Mouse (Mus musculus) midbrain, embryonic 11.5 days (tissue): Measurements from ENCODE around the gene Olfr824. TPM values are rescaled to one million over a fixed set of nuclear protein-coding genes. Genes with fewer than 3 reads are reported as not detected.
"Not testable (repeated sequence)": the region's sequence is repeated elsewhere in the genome, so short reads cannot be mapped to it uniquely, and the experiment has no call there.

ENCODE experiments used
- ATAC-seq: fragments of 200-750 bp; cut with Nextera tagmentation; 2 replicates; pipeline ENCODE4 v1.8.0; 2017; ENCODE audit warnings: moderate TSS enrichment, moderate library complexity; ENCODE audit not compliant: low FRiP score
- DNase-seq: peaks from one replicate; pipeline ENCODE4 v3.0.0; 2015; ENCODE audit warnings: low spot score; ENCODE audit errors: missing footprints
- H3K27ac ChIP-seq: fragments of 300-500 bp; sonication (generic); 2 replicates; pipeline ENCODE4 v1.5.1; 2014; ENCODE audit warnings: low read depth, low read length
- H3K27me3 ChIP-seq: fragments of 300-500 bp; sonication (generic); 2 replicates; pipeline ENCODE4 v1.6.1; 2014; ENCODE audit warnings: mild to moderate bottlenecking, low read length, moderate library complexity, mixed read lengths; ENCODE audit not compliant: control insufficient read depth, insufficient read depth
- H3K36me3 ChIP-seq: fragments of 300-500 bp; sonication (generic); 2 replicates; pipeline ENCODE4 v1.6.1; 2014; ENCODE audit warnings: mild to moderate bottlenecking, low read length, moderate library complexity, mixed read lengths; ENCODE audit not compliant: control insufficient read depth, insufficient read depth
- H3K4me1 ChIP-seq: fragments of 300-500 bp; sonication (generic); 2 replicates; pipeline ENCODE4 v1.6.1; 2014; ENCODE audit warnings: low read length; ENCODE audit not compliant: control insufficient read depth, insufficient read depth
- H3K4me2 ChIP-seq: fragments of 300-500 bp; sonication (generic); 2 replicates; pipeline ENCODE4 v1.6.1; 2014; ENCODE audit warnings: mild to moderate bottlenecking, moderate library complexity
- H3K4me3 ChIP-seq: fragments of 300-500 bp; sonication (generic); 2 replicates; pipeline ENCODE4 v1.5.1; 2014; ENCODE audit warnings: low read depth, low read length
- H3K9ac ChIP-seq: fragments of 300-500 bp; sonication (generic); 2 replicates; pipeline ENCODE4 v1.6.1; 2014; ENCODE audit warnings: low read length
- H3K9me3 ChIP-seq: fragments of 300-500 bp; sonication (generic); 2 replicates; pipeline ENCODE4 v1.6.1; 2016; ENCODE audit warnings: low read length; ENCODE audit not compliant: control insufficient read depth
- WGBS: fragments of 180-500 bp; shearing (Covaris S2); extraction: QIAGEN DNeasy Blood & Tissue Kit; methylation state at CpG from one replicate; pipeline ENCODE4 v1.1.7; 2014; 5-methylcytosine and 5-hydroxymethylcytosine counted together
- polyA plus RNA-seq: library from polyadenylated mRNA; unstranded; fragments of >200 nt; fragmentation: Nextera tagmentation; extraction: Ambion mirVana; gene quantifications from 2 replicates; pipeline ENCODE4 v1.2.1, GENCODE M21; 2014

The Olfr824 gene
- not detected in 2 replicates for polyA plus RNA-seq

DNA sequence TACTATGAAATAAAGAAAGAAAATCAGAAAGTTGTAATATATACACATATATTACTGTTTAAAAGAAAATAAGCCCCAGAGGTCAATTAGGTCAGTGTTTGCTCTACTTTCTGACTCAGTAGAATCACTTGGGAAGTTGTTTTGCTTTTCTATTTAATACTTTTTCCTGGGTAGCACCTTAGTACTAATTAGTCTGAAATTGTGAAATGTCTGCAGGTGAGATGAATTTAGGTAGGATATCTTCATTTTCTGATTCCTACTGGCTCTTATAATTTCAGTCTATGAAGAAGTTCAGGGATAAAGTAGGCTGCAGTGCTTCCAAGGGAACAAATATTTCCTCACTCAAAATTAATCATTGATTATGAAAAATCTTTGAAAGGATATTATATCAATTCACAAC lies at the start of gene Olfr824:
Olfr824 (minus strand) TSS at position 101 of the 400 bp plus-strand sequence.
- DNase-seq, H3K27ac ChIP-seq, H3K4me3 ChIP-seq, H3K4me1 ChIP-seq, H3K4me2 ChIP-seq, H3K36me3 ChIP-seq, ATAC-seq, H3K27me3 ChIP-seq, H3K9me3 ChIP-seq, H3K9ac ChIP-seq: not testable (repeated sequence)

DNA sequence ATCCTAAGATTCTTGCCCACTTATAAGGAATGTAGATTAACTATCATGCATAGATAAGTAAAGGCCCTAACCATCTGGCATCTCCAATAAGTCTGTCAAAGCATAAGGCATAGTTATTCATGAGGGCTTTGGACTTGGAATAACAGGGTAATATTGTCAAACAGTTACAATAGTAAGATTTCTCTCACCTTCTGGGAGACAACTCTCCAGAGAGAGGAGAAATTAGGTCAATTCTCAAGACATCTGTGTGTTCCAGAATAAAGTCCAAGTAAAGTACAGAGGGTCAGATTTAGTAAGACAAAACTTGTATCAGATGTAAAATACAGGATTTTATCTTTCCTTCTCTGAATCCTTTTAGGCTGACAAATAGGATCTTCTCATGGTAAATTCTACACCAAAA lies 36.9 kb upstream of the Olfr824 start, which contains the start of gene Olfr825:
Olfr825 (minus strand) TSS at position 101 of the 400 bp plus-strand sequence.
- no peak within 1 kb of the TSS for H3K27ac ChIP-seq
- ATAC-seq, result no peak
- H3K9ac ChIP-seq, result no peak within 1 kb of the TSS
- H3K4me1 ChIP-seq, result no peaks in the 10 kb centered on the region
- H3K4me3 ChIP-seq, result no peak within 1 kb of the TSS
- no peak within 1 kb of the TSS for H3K4me2 ChIP-seq
- no peaks in the 10 kb centered on the region for H3K36me3 ChIP-seq
- H3K27me3 ChIP-seq, result no peaks in the 10 kb centered on the region
- no peak for DNase-seq
- H3K9me3 ChIP-seq, result no peaks in the 10 kb centered on the region

DNA sequence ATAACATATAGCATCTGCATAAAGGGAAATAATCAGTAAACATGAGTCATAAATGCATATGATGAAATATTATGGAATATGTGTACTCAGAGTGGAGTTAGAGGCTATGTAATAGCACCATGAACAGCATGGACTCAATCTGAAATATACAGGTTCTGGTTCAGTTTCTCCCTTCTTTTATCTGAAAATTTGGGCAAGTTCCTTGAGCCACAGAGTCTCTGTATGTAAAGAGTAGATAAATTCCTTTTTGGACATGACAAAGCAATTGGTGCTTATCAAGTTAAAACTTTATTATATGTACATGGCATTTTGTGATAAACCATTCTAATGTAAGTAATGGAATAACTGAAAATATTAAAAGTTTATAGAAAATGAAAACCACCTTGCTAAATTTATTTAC lies 35.4 kb upstream of the Olfr824 start:
- Histone ChIP-seq H3K4me1 (no peaks in the 10 kb centered on the region), H3K9me3 (no peaks in the 10 kb centered on the region), H3K4me2 (no peak overlapping the region), H3K27me3 (no peaks in the 10 kb centered on the region), H3K36me3 (no peaks in the 10 kb centered on the region), H3K9ac (no peak overlapping the region), H3K27ac (no peak overlapping the region), H3K4me3 (no peak overlapping the region)
- no peak for ATAC-seq
- DNase-seq, result no peak

DNA sequence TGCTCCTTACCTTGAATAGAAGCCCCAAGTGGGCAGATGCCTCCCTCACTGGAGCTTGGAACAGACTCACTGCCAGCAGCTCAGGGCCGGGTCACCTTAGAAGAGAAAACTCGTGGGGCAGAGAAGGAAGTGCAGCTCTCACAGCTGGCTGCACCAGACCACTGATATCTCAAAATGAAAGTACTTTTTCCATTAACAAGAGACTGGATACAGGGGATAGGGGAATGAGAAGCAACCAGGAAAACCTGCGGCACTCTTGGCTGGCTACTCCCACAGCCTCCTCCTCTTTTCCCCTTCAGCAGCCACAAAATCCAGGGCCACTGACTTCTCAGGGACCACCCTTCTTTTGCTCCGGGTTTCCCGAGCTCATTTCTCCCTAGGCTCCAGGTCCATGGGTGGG lies 14.3 kb upstream of the Olfr824 start:
- no peak for DNase-seq
- Histone ChIP-seq H3K27me3 (no peaks in the 10 kb centered on the region), H3K27ac (no peak overlapping the region), H3K9me3 (no peaks in the 10 kb centered on the region), H3K4me2 (no peak overlapping the region), H3K36me3 (no peaks in the 10 kb centered on the region), H3K4me1 (no peaks in the 10 kb centered on the region), H3K4me3 (no peak overlapping the region), H3K9ac (no peak overlapping the region)
- 89% methylated on average over 5 of the region's 5 CpGs for WGBS
- no peak for ATAC-seq

DNA sequence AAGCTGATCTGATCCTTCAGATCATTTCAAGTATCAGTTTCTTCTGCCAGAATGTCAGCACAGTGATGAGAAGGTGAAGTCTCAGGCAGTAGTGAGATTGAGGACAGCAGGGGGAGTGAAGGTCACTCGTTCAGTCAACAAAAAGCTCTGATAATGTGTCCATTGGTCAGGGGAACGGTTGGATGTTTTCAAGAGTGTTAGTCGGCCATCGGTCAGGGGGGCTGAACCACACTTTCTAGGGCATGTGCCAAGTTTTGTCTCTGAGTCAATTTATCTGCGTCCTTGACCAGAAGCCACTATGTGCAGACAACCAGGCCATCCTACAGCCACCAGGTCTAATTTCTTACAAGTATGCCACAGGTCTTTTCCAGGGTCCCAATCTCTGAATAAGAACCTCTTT lies 12.7 kb upstream of the Olfr824 start:
- not testable (repeated sequence) for H3K9ac ChIP-seq
- 90% methylated on average over 5 of the region's 5 CpGs for WGBS

DNA sequence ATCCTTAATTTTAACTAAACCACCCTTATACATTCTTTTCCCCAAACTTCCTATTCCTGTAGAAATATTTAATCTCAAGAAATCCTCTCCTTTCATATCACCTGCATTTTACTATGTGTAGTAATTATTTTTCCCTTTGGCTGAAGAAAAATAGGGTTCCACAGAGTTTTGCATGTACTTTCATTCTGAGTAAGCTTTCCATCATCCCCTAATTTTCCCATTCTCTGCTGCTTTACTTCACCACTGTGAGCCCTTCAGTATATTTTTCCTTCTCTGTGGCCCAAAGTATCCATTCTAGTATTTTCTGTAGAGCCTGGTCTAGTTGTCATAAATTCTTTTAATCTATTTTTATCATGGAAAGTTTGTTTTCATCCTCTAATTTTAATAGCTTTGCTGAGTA lies 5.0 kb upstream of the Olfr824 start:
- Histone ChIP-seq H3K27ac (no peak overlapping the region), H3K9ac (no peak overlapping the region), H3K27me3 (no peaks in the 10 kb centered on the region), H3K4me3 (no peak overlapping the region), H3K4me2 (no peak overlapping the region), H3K9me3 (no peaks in the 10 kb centered on the region), H3K36me3 (no peaks in the 10 kb centered on the region), H3K4me1 (no peaks in the 10 kb centered on the region)
- ATAC-seq (no peak), DNase-seq (no peak)

More for the DNA sequence above, 12.7 kb upstream of the Olfr824 start:
- not testable (repeated sequence) for H3K4me1 ChIP-seq, H3K27ac ChIP-seq, ATAC-seq, DNase-seq, H3K27me3 ChIP-seq, H3K4me2 ChIP-seq, H3K36me3 ChIP-seq, H3K4me3 ChIP-seq, H3K9me3 ChIP-seq

DNA sequence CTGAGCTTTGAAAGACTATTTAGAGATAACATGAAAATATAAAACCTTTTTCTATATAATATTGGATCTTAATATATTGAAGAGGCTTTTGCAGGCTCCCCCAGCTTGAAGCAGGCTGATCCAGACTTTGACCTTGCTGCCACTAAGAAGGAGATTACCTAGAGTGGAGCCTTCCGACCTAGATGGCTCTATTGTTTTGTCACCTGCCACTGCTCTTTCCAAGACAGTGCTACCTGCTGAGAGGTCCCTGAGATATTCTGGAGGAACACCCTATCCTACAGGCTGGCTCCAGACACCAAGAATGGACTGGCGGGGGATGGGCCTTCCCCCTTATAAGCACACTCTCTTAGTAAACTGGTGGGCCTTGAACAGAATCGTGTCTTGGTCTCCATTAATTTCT lies 13.8 kb downstream of the Olfr824 start:
- not testable (repeated sequence) for H3K9me3 ChIP-seq, H3K9ac ChIP-seq, DNase-seq, H3K27me3 ChIP-seq, H3K4me1 ChIP-seq, H3K27ac ChIP-seq, H3K36me3 ChIP-seq, H3K4me3 ChIP-seq, ATAC-seq, H3K4me2 ChIP-seq
- WGBS, result 66% methylated on average over 3 of the region's 3 CpGs

DNA sequence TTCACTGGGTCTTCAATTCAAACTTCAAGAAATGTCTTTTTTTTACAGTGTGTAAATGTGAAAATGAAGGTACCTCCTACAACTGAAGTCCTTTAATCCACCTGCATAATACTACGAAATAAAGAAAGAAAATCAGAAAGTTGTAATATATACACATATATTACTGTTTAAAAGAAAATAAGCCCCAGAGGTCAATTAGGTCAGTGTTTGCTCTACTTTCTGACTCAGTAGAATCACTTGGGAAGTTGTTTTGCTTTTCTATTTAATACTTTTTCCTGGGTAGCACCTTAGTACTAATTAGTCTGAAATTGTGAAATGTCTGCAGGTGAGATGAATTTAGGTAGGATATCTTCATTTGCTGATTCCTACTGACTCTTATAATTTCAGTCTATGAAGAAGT lies 14.5 kb downstream of the Olfr824 start, which contains the start of gene Olfr823:
Olfr823 (minus strand) TSS at position 101 of the 400 bp plus-strand sequence.
- not testable (repeated sequence) for H3K4me2 ChIP-seq, H3K27me3 ChIP-seq, H3K27ac ChIP-seq, ATAC-seq, H3K9me3 ChIP-seq, H3K36me3 ChIP-seq, H3K4me3 ChIP-seq, DNase-seq, H3K9ac ChIP-seq, H3K4me1 ChIP-seq
- WGBS, result 85% methylated on average over 1 of the region's 1 CpGs

DNA sequence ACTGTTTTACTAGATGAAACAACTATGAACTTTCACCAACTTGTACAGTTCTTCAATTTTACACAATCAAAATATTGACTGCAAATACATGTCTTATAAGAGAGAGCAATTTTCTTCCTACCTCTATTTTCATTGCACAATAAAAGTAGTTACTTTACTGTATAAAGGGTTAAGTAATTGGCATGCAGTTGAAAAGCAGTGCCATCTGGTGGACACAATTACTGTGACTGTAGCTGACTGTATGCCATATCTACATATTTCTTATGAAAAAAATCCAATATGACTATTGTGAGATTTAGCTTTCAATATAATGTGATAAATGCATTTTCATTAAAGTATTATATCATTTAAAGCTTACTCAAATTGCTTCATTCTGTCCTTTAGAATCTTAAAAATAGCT lies 33.7 kb downstream of the Olfr824 start:
- Histone ChIP-seq H3K9me3 (no peaks in the 10 kb centered on the region), H3K27me3 (no peaks in the 10 kb centered on the region), H3K9ac (no peak overlapping the region), H3K36me3 (no peaks in the 10 kb centered on the region), H3K4me2 (no peak overlapping the region), H3K4me3 (no peak overlapping the region), H3K4me1 (no peaks in the 10 kb centered on the region), H3K27ac (no peak overlapping the region)
- ATAC-seq (no peak), DNase-seq (no peak)
